Mouse (Mus musculus) spleen, postnatal 14 days (tissue): ENCODE measurements around the gene Zfp770.
"Not testable (repeated sequence)": the region's sequence is repeated elsewhere in the genome, so short reads cannot be mapped to it uniquely, and the experiment has no call there.

ENCODE experiments used
- DNase-seq, 2 experiments: peaks; one replicate each; pipeline ENCODE4 v3.0.0; 2021 to 2022; ENCODE audit warnings: low spot score in 2 of 2

The Zfp770 gene

DNA sequence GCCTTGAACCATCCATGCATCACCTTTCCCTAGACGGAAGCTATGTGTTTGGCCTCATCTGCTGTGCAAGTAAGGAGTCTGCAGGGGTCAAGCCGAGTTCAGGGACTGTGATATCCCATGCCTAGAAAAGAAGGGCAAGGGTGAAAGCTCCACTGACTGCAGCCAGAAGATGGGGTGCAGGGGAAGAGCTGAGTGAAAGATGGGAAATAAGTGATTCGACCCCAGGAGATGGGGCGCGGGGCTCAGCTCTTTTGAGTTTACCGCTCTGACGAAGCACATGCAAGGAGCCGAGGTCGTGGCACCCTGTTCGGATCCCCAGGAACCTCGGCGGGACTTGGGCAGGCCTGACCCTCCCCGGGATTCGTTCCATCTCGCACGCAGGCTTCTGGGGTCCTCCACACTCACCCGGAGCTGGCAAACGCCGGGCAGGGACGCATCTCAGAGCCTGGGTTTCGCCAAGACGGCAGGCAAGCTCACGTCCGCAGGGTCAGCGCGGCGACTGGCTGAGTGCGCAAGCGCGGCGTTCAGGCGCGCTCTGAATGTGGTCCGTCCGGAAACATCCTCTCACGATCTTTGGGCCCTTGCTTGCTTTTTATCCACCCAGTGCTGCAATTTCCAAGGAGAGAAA is at the start of gene Zfp770:
Gene Zfp770 (minus strand): TSS at position 538 of the 628 bp plus-strand sequence.
- DNase-seq: peak; percentile 39 to 57

- DNase-seq: no peak
Measured at GRCm38 (mm10) chr2:114249440-114249839, 48.2 kb upstream of the Zfp770 start.

- DNase-seq: no peak
Measured at GRCm38 (mm10) chr2:114237639-114238038, 36.4 kb upstream of the Zfp770 start.

DNA sequence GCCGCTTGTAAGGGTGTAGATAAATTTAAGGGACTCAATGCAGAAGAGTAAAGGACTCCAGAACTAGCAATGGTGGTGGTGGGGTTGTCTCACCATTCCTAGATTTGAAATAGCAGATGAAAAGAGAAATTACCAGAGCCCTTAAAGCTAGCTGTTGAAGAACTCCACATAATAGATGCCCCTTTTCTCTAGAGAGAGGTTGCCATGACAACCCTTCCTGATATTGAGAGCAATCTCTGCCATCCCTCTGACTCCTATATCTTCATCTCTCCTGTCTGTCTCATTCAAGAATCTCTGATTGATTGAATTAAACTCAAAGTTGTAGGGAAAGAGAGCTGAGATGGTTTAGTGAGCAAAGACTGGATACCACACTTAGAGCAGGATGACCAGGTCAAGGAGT is 35.3 kb upstream of the Zfp770 start:
- DNase-seq: no peak

GRCm38 (mm10) chr2:114235584-114235983 is 34.3 kb upstream of the Zfp770 start:
- no peak for DNase-seq

DNA sequence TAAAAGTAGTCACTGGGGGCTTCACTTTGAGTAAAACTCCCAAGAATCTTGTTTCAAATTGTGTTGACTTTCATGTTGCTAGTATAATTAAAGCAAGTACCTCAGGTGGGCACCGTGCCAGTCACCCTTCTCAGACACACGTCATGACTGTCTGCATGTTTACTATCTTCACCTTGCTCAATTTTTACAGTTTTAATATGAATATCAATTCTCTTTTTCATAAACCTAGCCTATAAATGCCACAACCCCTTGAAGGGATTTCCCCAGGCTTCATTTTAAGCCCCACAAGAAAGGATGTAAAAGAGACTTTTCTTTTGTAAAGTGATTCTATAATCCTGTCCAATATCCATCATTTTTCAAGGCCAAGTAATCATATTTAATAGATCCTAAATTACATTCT is 30.0 kb upstream of the Zfp770 start:
- DNase-seq: no peak

GRCm38 (mm10) chr2:114228672-114229071 is 27.4 kb upstream of the Zfp770 start:
- DNase-seq: no peak

DNA sequence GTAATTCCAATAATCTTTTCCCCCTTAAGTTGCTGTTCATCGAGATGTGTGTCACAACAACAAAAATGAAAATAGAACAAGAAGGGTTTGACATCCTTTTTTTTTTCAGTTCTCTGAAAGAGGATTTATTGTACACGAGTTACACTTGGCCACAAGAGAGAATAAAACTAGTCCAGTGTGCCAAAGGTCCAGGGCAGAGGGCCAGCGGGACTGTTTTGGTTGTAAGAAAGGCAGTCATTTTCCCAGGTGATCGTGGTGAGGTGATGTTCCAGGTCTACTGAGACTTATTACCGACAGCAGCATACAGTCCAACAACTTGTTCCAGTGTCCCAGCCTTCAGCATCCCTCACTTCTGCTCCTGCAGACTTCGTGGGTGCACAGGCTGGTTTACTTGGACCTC is 3.8 kb upstream of the Zfp770 start:
- no peak for DNase-seq

DNA sequence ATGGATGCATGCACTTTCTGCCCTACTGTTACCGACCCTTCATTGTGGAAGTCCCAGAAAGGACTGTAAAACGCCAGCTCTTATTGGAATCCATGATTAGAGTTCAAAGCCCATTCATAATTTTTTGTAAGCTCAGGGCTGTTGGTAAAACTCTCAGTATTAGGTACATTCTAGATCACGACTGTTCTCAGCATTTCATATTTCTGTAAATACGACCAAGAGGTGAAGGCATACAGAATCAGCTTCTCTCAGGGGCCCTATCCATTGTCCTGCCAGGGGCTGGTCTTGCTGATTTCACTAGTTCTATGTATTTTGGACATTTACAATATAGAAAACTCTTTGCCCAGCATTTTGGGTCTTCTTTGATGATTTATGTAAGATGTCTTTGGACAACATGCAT is 305 bp upstream of the Zfp770 start:
- no peak for DNase-seq

GRCm38 (mm10) chr2:114196421-114196820 is 4.8 kb downstream of the Zfp770 start:
- DNase-seq: no peak

DNA sequence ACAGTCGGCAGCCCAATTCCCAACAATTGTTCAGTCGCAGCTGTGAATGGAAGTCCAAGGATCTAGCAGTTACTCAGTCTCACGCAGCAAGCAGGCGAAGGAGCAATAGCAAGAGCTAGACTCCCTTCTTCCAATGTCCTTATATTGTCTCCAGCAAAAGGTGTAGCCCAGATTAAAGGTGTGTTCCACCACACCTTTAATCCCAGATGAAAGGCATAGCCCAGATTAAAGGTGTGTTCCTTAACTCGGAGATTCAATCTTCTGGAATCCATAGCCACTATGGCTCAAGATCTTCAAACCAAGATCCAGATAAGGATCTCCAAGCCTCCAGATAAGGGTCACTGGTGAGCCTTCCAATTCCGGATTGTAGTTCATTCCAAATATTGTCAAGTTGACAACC is 14.3 kb downstream of the Zfp770 start, which contains the start of gene Aqr:
Gene Aqr (minus strand): TSS at position 101 of the 400 bp plus-strand sequence.
- not testable (repeated sequence) for DNase-seq

- no peak for DNase-seq
Measured at GRCm38 (mm10) chr2:114177802-114178733, 23.2 kb downstream of the Zfp770 start.

DNA sequence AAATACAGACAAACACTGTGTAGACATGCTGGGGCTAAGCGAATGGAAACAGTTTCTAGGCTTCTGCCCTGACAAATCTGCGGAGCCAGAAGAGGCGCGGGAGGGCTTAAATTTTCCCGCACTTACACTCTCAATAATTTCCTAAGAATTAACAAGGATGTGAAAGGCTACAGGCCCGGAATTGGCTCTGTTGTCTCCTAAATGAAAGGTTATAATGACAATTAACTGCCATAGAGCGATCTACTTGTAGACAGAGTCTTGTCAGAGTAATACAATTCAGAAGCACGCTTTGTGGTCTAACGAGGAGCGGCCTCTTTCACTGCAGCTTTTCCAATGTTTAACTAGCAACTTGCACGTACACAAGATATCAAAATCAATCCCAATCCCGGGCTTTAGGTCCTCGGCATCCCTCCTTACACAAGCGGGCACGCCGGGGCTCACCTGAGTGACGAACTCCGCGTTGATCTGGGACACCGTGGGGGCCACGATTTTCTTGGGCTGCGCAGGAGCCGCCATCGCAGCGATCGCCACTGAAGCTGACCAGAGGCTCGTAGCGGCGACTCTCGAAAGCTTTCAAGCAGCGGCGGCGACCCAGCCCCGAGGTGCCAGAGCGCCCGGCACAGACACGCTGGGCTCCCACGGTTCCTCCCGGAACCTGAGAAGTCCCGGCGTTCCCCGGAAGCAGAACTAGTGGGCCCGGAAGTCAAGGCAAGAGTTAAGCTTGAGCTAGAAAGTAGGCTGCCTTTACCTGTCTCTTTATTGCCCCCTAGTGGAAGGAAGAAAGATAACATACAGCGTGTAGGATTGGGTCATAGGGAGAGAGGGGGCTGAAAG is 26.4 kb downstream of the Zfp770 start:
- peak; percentile 55 to 69 for DNase-seq

- DNase-seq: no peak
Measured at GRCm38 (mm10) chr2:114173248-114173647, 28.0 kb downstream of the Zfp770 start.

GRCm38 (mm10) chr2:114167837-114168236 is 33.4 kb downstream of the Zfp770 start:
- no peak for DNase-seq

DNA sequence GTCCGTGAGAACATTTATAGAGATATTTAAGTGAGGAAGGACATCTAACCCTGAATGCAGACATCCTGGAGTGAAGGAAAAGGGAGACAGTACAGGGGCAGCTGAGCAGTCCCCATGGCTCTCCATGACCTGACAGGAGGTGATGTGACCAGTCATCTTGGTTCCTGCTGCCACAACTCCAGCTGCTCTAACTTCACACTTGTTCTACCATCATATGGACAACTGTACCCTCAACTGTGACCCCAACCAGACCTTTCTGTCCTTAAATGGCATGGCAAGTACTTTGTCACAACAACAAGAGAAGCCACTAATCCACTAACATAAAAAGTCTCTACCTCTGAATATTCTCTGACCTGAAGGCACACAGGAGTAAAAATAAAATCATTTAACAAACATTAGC is 39.3 kb downstream of the Zfp770 start:
- no peak for DNase-seq

DNA sequence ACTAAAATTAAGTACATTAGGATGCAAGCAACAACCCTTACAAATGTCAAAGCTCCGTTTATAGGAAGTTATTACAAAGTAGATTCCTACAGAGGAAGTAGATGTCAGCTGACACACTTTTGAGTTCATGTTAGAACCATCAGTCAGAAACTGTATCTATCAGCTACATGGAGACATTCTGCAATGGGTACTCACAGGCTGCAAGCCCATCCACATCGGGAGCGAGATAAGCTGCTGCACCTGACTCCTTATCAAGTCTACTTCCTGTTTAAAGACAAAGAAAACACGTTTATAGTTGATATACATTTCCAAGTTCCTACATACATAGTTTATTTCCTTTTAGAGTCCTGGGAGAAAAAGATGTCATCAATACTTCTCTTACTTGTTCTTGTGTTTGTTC is 43.9 kb downstream of the Zfp770 start:
- no peak for DNase-seq

DNA sequence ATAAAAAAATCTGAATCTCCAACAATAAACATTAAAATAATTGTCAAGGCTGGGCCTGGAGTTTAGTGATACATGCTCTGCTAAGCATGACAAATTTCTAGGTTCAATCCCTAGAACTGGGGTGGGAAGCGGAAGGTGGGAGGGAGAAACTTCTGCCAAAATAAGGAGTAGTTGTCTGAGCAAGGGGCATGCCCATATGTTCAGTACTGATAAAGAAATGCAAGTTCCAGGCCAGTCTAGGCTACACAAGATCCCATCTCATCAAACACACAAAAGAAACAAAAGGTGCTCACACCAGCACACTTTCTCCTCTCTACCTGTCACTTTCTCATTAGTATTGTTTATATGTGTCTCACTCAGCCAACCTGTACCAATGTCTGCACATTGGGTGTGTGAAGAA is 44.6 kb downstream of the Zfp770 start:
- DNase-seq: no peak

- no peak for DNase-seq
Measured at GRCm38 (mm10) chr2:114153247-114153646, 48.0 kb downstream of the Zfp770 start.

DNA sequence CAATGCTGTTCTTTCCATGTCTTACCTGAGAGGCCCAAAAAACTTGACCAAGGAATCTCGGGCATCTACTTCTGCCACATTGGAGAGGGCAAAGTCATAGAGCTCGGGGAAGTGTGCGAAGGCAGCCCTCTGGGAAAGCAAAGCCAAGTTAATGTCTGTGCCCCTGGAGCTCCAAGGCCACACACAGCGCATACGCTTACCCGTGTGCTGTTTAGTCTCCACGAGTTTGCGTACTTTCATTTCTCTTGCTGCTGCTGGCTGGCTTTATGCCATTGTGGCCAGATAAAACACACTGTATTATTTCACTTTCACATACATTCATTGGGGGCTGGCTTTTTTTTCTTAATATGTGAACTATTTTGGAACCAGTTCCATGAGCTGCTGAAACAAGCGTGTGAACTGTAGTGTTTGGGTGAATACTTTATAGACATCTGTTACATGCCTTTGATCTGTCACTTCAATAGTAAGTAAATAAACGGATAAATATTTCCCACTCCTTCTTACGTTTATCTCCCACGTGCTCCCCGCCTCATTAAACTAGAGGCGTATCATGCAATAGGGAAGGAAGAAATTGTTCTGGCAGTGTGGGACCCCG is 54.3 kb downstream of the Zfp770 start:
- DNase-seq: no peak

GRCm38 (mm10) chr2:114145315-114145801 is 55.9 kb downstream of the Zfp770 start:
- DNase-seq: peak in 1 of 2 experiments; percentile 17
